Mouse (Mus musculus) midbrain, postnatal 0 days (tissue): ENCODE results near the gene St8sia1. TPM values are rescaled to one million over a fixed set of nuclear protein-coding genes. Genes with fewer than 3 reads are reported as not detected.

Experiments used
- ATAC-seq: fragments of 200-750 bp; cut with Nextera tagmentation; 2 replicates; pipeline ENCODE4 v1.8.0; 2017; ENCODE audit warnings: moderate number of reproducible peaks, mild to moderate bottlenecking, moderate TSS enrichment, moderate library complexity; ENCODE audit not compliant: low FRiP score
- DNase-seq: peaks from one replicate; pipeline ENCODE4 v3.0.0-alpha.2; 2015; ENCODE audit warnings: low spot score
- H3K27ac ChIP-seq: fragments of 300-500 bp; sonication (generic); 2 replicates; pipeline ENCODE4 v1.5.1; 2014; ENCODE audit warnings: low read depth, mild to moderate bottlenecking, low read length, mixed read lengths
- H3K27me3 ChIP-seq: fragments of 300-500 bp; sonication (generic); 2 replicates; pipeline ENCODE4 v1.6.1; 2014; ENCODE audit warnings: low read length, control low read depth, mixed read lengths; ENCODE audit not compliant: insufficient read depth
- H3K36me3 ChIP-seq: fragments of 300-500 bp; sonication (generic); 2 replicates; pipeline ENCODE4 v1.6.1; 2014; ENCODE audit warnings: low read length, control low read depth, mixed read lengths; ENCODE audit not compliant: insufficient read depth
- H3K4me1 ChIP-seq: fragments of 300-500 bp; sonication (generic); 2 replicates; pipeline ENCODE4 v1.6.1; 2014; ENCODE audit warnings: mild to moderate bottlenecking, control low read depth, antibody characterized with exemption, low read length, mixed read lengths; ENCODE audit not compliant: insufficient read depth
- H3K4me2 ChIP-seq: fragments of 300-500 bp; sonication (generic); 2 replicates; pipeline ENCODE4 v1.6.1; 2014; ENCODE audit warnings: low read depth, mild to moderate bottlenecking, low read length, mixed read lengths; ENCODE audit not compliant: poor library complexity, severe bottlenecking
- H3K4me3 ChIP-seq: fragments of 300-500 bp; sonication (generic); 2 replicates; pipeline ENCODE4 v1.5.1; 2014; ENCODE audit warnings: low read depth, mild to moderate bottlenecking, low read length, moderate library complexity
- H3K9ac ChIP-seq: fragments of 300-500 bp; sonication (generic); replicated peaks from 2 replicates; pipeline ENCODE4 v1.6.1; 2014; ENCODE audit warnings: mild to moderate bottlenecking, low read length, moderate library complexity, mixed read lengths; ENCODE audit not compliant: poor library complexity, severe bottlenecking
- H3K9me3 ChIP-seq: fragments of 300-500 bp; sonication (generic); 2 replicates; pipeline ENCODE4 v1.6.1; 2016; ENCODE audit warnings: low read length, control low read depth
- CTCF ChIP-seq: IDR thresholded peaks from 2 replicates; pipeline ENCODE4 v1.5.1; 2016; ENCODE audit warnings: antibody characterized with exemption, mild to moderate bottlenecking
- WGBS: fragments of 180-500 bp; shearing (Covaris S2); extraction: QIAGEN DNeasy Blood & Tissue Kit; methylation state at CpG from one replicate; pipeline ENCODE4 v1.1.7; 2014; 5-methylcytosine and 5-hydroxymethylcytosine counted together
- polyA plus RNA-seq: library from polyadenylated mRNA; unstranded; fragments of >200 nt; fragmentation: Nextera tagmentation; extraction: Ambion mirVana; gene quantifications from 2 replicates; pipeline ENCODE4 v1.2.1, GENCODE M21; 2015
- total RNA-seq: library from RNA; depleted of rRNA; stranded (reverse); fragments of >200 nt; gene quantifications from 2 replicates; pipeline ENCODE4 v1.2.3, GENCODE M21; 2014

The St8sia1 gene
- total and polyA plus RNA-seq, 2 experiments from 2014 or later: 4.5 to 17.7 TPM

GRCm38 (mm10) chr6:142941596-142942381 lies 22.5 kb downstream of the St8sia1 start:
- no peak for TF ChIP-seq CTCF
- H3K9me3 ChIP-seq: no peaks in the 10 kb centered on the region
- 80% methylated on average over 11 of the region's 11 CpGs for WGBS
- no peak overlapping the region for H3K27ac ChIP-seq
- 0 out of 2 replicates have a peak, but pooled peaks cover 2% of the 10 kb centered on the region for H3K4me1 ChIP-seq
- H3K36me3 ChIP-seq: no peaks in the 10 kb centered on the region
- no peak for DNase-seq
- no peak for ATAC-seq
- H3K27me3 ChIP-seq: no peaks in the 10 kb centered on the region
- no peak overlapping the region for H3K4me2 ChIP-seq
- H3K4me3 ChIP-seq: no peak overlapping the region
- H3K9ac ChIP-seq: no peak overlapping the region

- Histone ChIP-seq H3K36me3 (no peaks in the 10 kb centered on the region), H3K9ac (no peak overlapping the region), H3K9me3 (no peaks in the 10 kb centered on the region), H3K4me2 (no peak overlapping the region), H3K4me3 (no peak overlapping the region), H3K4me1 (0 out of 2 replicates have a peak, but pooled peaks cover 2% of the 10 kb centered on the region), H3K27ac (no peak overlapping the region), H3K27me3 (no peaks in the 10 kb centered on the region)
- ATAC-seq (0 out of 2 replicates have a peak, but pooled peaks have one; percentile 73), DNase-seq (peak; percentile 74)
- WGBS: 60% methylated on average over 8 of the region's 8 CpGs
- TF ChIP-seq CTCF: no peak
These were observed 23.2 kb downstream of the St8sia1 start for GRCm38 (mm10) chr6:142941078-142941477.

- Histone ChIP-seq H3K27ac (no peak overlapping the region), H3K4me2 (no peak overlapping the region), H3K9ac (no peak overlapping the region), H3K36me3 (no peaks in the 10 kb centered on the region), H3K27me3 (no peaks in the 10 kb centered on the region), H3K4me3 (no peak overlapping the region), H3K9me3 (no peaks in the 10 kb centered on the region), H3K4me1 (0 out of 2 replicates have a peak, but pooled peaks cover 2% of the 10 kb centered on the region)
- DNase-seq (peak; percentile 63), ATAC-seq (no peak)
- TF ChIP-seq CTCF: no peak
- WGBS: 73% methylated on average over 9 of the region's 9 CpGs
These were observed 25.5 kb downstream of the St8sia1 start for GRCm38 (mm10) chr6:142938549-142939345.

- no peak for ATAC-seq
- Histone ChIP-seq H3K27ac (no peak overlapping the region), H3K9ac (no peak overlapping the region), H3K9me3 (no peaks in the 10 kb centered on the region), H3K4me2 (no peak overlapping the region), H3K4me3 (no peak overlapping the region), H3K27me3 (no peaks in the 10 kb centered on the region), H3K36me3 (no peaks in the 10 kb centered on the region), H3K4me1 (0 out of 2 replicates have a peak, but pooled peaks cover 2% of the 10 kb centered on the region)
- no peak for TF ChIP-seq CTCF
- no peak for DNase-seq
These were observed 26.2 kb downstream of the St8sia1 start for GRCm38 (mm10) chr6:142938074-142938473.

GRCm38 (mm10) chr6:142932582-142932981 lies 31.7 kb downstream of the St8sia1 start:
- DNase-seq (no peak), ATAC-seq (no peak)
- WGBS: 84% methylated on average over 6 of the region's 6 CpGs
- no peak for TF ChIP-seq CTCF
- Histone ChIP-seq H3K9me3 (no peaks in the 10 kb centered on the region), H3K4me1 (no peaks in the 10 kb centered on the region), H3K4me3 (no peak overlapping the region), H3K9ac (no peak overlapping the region), H3K27ac (no peak overlapping the region), H3K4me2 (no peak overlapping the region), H3K36me3 (no peaks in the 10 kb centered on the region), H3K27me3 (no peaks in the 10 kb centered on the region)

- Histone ChIP-seq H3K27me3 (no peaks in the 10 kb centered on the region), H3K9ac (no peak overlapping the region), H3K9me3 (no peaks in the 10 kb centered on the region), H3K4me3 (no peak overlapping the region), H3K4me2 (no peak overlapping the region), H3K36me3 (no peaks in the 10 kb centered on the region), H3K27ac (no peak overlapping the region), H3K4me1 (no peaks in the 10 kb centered on the region)
- 76% methylated on average over 9 of the region's 9 CpGs for WGBS
- no peak for TF ChIP-seq CTCF
- ATAC-seq (no peak), DNase-seq (no peak)
These were observed 32.1 kb downstream of the St8sia1 start for GRCm38 (mm10) chr6:142932144-142932543.
